Mouse (Mus musculus): Measurements from ENCODE around the gene Mrps15. TPM values are rescaled to one million over a fixed set of nuclear protein-coding genes. Genes with fewer than 3 reads are reported as not detected.

Gene Mrps15
- total RNA-seq, 2 experiments from 2014 or later, result 78.7 to 80.8 TPM

Other genes starting within 250 kb of the Mrps15 start
- under 1 TPM; 0.62 TPM for gene Csf3r, start 22.4 kb upstream of the Mrps15 start, total RNA-seq (2021)
- 1 to 10 TPM; 2.3 to 2.4 TPM for gene Oscp1, start 11.6 kb downstream of the Mrps15 start, total RNA-seq (2021)
- gene Lsm10, start 49.7 kb downstream of the Mrps15 start, total RNA-seq (2021), result 10 to 100 TPM; 13.3 to 15.3 TPM
- 10 to 100 TPM; 41.4 to 52.6 TPM for gene Stk40, start 57.0 kb downstream of the Mrps15 start, total RNA-seq (2021)
- gene Eva1b, start 100.8 kb downstream of the Mrps15 start, total RNA-seq (2021), result 1 to 10 TPM; 8.8 to 9.5 TPM
- gene Sh3d21, start 116.6 kb downstream of the Mrps15 start, total RNA-seq (2021), result 1 to 10 TPM; 1.3 to 2.4 TPM
- 100 to 1,000 TPM in 1 of 2 experiments, 10 to 100 TPM in 1; 86.5 to 116 TPM for gene Thrap3, start 155.8 kb downstream of the Mrps15 start, total RNA-seq (2021)
- gene Map7d1, start 209.4 kb downstream of the Mrps15 start, total RNA-seq (2021), result 100 to 1,000 TPM; 240 to 249 TPM
- gene Trappc3, start 215.4 kb downstream of the Mrps15 start, total RNA-seq (2021), result 10 to 100 TPM; 46.2 to 56.9 TPM
- gene Col8a2, start 239.9 kb downstream of the Mrps15 start, total RNA-seq (2021), result under 1 TPM; 0.52 to 0.95 TPM

All from heart, adult 18-20 months (tissue).